Mouse (Mus musculus): Measurements from ENCODE around the gene Bpi. TPM values are rescaled to one million over a fixed set of nuclear protein-coding genes. Genes with fewer than 3 reads are reported as not detected.
A peak's percentile ranks its signal among the peaks of the same experiment; 100 is the strongest.

The Bpi gene
- polyA plus RNA-seq, 1 experiment, result not detected

- peaks cover 3% of the 10 kb centered on the region; the same call in 1 of the 2 replicates for H3K4me1 ChIP-seq
- H3K9me3 ChIP-seq, result no peaks in the 10 kb centered on the region
- no peak overlapping the region for H3K4me3 ChIP-seq (replicated peaks)
- H3K36me3 ChIP-seq (replicated peaks; ENCODE audit: low read length), result no peaks in the 10 kb centered on the region
- H3K27me3 ChIP-seq (replicated peaks), result peaks cover 59% of the 10 kb centered on the region
- no peak for TF ChIP-seq GATA1 (IDR thresholded peaks at IDR 0.05; ENCODE audit: borderline replicate concordance, low read length)
Measured at GRCm38 (mm10) chr2:158279656-158280055, 21.8 kb downstream of the Bpi start.

GRCm38 (mm10) chr2:158281497-158282205 lies 23.8 kb downstream of the Bpi start:
- H3K27me3 ChIP-seq (replicated peaks), result peaks cover 51% of the 10 kb centered on the region

GRCm38 (mm10) chr2:158283136-158283535 lies 25.2 kb downstream of the Bpi start:
- Histone ChIP-seq H3K27me3 (replicated peaks) (peaks cover 39% of the 10 kb centered on the region), H3K4me3 (replicated peaks) (no peak overlapping the region)
- TF ChIP-seq FLI1 (IDR thresholded peaks at IDR 0.05; ENCODE audit: low read length) (no peak), GATA1 (IDR thresholded peaks at IDR 0.05; ENCODE audit: borderline replicate concordance, low read length) (no peak)

More at GRCm38 (mm10) chr2:158281497-158282205, 23.8 kb downstream of the Bpi start:
- Histone ChIP-seq H3K36me3 (replicated peaks; ENCODE audit: low read length) (no peaks in the 10 kb centered on the region), H3K9me3 (no peaks in the 10 kb centered on the region), H3K4me3 (replicated peaks) (no peak overlapping the region), H3K4me1 (peaks cover 5% of the 10 kb centered on the region; the same call in 1 of the 2 replicates)
- TF ChIP-seq GATA1 (IDR thresholded peaks at IDR 0.05; ENCODE audit: borderline replicate concordance, low read length) (no peak), FLI1 (IDR thresholded peaks at IDR 0.05; ENCODE audit: low read length) (no peak)

GRCm38 (mm10) chr2:158283771-158284170 lies 25.9 kb downstream of the Bpi start:
- no peaks in the 10 kb centered on the region for H3K9me3 ChIP-seq
- no peaks in the 10 kb centered on the region for H3K36me3 ChIP-seq (replicated peaks; ENCODE audit: low read length)
- no peak for TF ChIP-seq GATA1 (IDR thresholded peaks at IDR 0.05; ENCODE audit: borderline replicate concordance, low read length)
- no peak for TF ChIP-seq FLI1 (IDR thresholded peaks at IDR 0.05; ENCODE audit: low read length)
- H3K4me3 ChIP-seq (replicated peaks), result no peak overlapping the region
- H3K4me1 ChIP-seq, result peaks cover 5% of the 10 kb centered on the region; the same call in 1 of the 2 replicates
- peaks cover 38% of the 10 kb centered on the region for H3K27me3 ChIP-seq (replicated peaks)

More at GRCm38 (mm10) chr2:158283136-158283535, 25.2 kb downstream of the Bpi start:
- Histone ChIP-seq H3K9me3 (no peaks in the 10 kb centered on the region), H3K4me1 (peaks cover 5% of the 10 kb centered on the region; the same call in 1 of the 2 replicates), H3K36me3 (replicated peaks; ENCODE audit: low read length) (no peaks in the 10 kb centered on the region)

GRCm38 (mm10) chr2:158284571-158284970 lies 26.7 kb downstream of the Bpi start:
- Histone ChIP-seq H3K36me3 (replicated peaks; ENCODE audit: low read length) (no peaks in the 10 kb centered on the region), H3K4me1 (peaks cover 5% of the 10 kb centered on the region; the same call in 1 of the 2 replicates), H3K4me3 (replicated peaks) (peak overlapping the region; percentile 51), H3K9me3 (no peaks in the 10 kb centered on the region), H3K27me3 (replicated peaks) (peaks cover 34% of the 10 kb centered on the region)
- TF ChIP-seq FLI1 (IDR thresholded peaks at IDR 0.05; ENCODE audit: low read length), result no peak
- TF ChIP-seq GATA1 (IDR thresholded peaks at IDR 0.05; ENCODE audit: borderline replicate concordance, low read length), result no peak

GRCm38 (mm10) chr2:158285655-158286054 lies 27.8 kb downstream of the Bpi start:
- H3K36me3 ChIP-seq (replicated peaks; ENCODE audit: low read length), result no peaks in the 10 kb centered on the region
- peaks cover 31% of the 10 kb centered on the region for H3K27me3 ChIP-seq (replicated peaks)
- no peaks in the 10 kb centered on the region for H3K9me3 ChIP-seq
- peaks cover 5% of the 10 kb centered on the region; the same call in 1 of the 2 replicates for H3K4me1 ChIP-seq
- H3K4me3 ChIP-seq (replicated peaks), result no peak overlapping the region
- no peak for TF ChIP-seq FLI1 (IDR thresholded peaks at IDR 0.05; ENCODE audit: low read length)
- no peak for TF ChIP-seq GATA1 (IDR thresholded peaks at IDR 0.05; ENCODE audit: borderline replicate concordance, low read length)

GRCm38 (mm10) chr2:158295700-158296099 lies 37.8 kb downstream of the Bpi start:
- Histone ChIP-seq H3K4me3 (replicated peaks) (no peak overlapping the region), H3K9me3 (no peaks in the 10 kb centered on the region), H3K36me3 (replicated peaks; ENCODE audit: low read length) (no peaks in the 10 kb centered on the region), H3K4me1 (no peaks in the 10 kb centered on the region), H3K27me3 (replicated peaks) (peaks cover 37% of the 10 kb centered on the region)
- TF ChIP-seq FLI1 (IDR thresholded peaks at IDR 0.05; ENCODE audit: low read length) (no peak), GATA1 (IDR thresholded peaks at IDR 0.05; ENCODE audit: borderline replicate concordance, low read length) (no peak)

GRCm38 (mm10) chr2:158299203-158299602 lies 41.3 kb downstream of the Bpi start:
- Histone ChIP-seq H3K9me3 (peaks cover 22% of the 10 kb centered on the region), H3K4me3 (replicated peaks) (no peak overlapping the region), H3K27me3 (replicated peaks) (peaks cover 38% of the 10 kb centered on the region), H3K36me3 (replicated peaks; ENCODE audit: low read length) (no peaks in the 10 kb centered on the region), H3K4me1 (no peaks in the 10 kb centered on the region)
- TF ChIP-seq GATA1 (IDR thresholded peaks at IDR 0.05; ENCODE audit: borderline replicate concordance, low read length), result no peak
- no peak for TF ChIP-seq FLI1 (IDR thresholded peaks at IDR 0.05; ENCODE audit: low read length)

- no peak for TF ChIP-seq GATA1 (IDR thresholded peaks at IDR 0.05; ENCODE audit: borderline replicate concordance, low read length)
- no peak for TF ChIP-seq FLI1 (IDR thresholded peaks at IDR 0.05; ENCODE audit: low read length)
- Histone ChIP-seq H3K4me3 (replicated peaks) (no peak overlapping the region), H3K27me3 (replicated peaks) (peaks cover 38% of the 10 kb centered on the region), H3K36me3 (replicated peaks; ENCODE audit: low read length) (no peaks in the 10 kb centered on the region), H3K9me3 (peaks cover 27% of the 10 kb centered on the region), H3K4me1 (no peaks in the 10 kb centered on the region)
Measured at GRCm38 (mm10) chr2:158299731-158300130, 41.8 kb downstream of the Bpi start.

- H3K9me3 ChIP-seq, result peaks cover 33% of the 10 kb centered on the region
- H3K4me1 ChIP-seq, result peaks cover 24% of the 10 kb centered on the region
- no peak overlapping the region for H3K4me3 ChIP-seq (replicated peaks)
- no peak for TF ChIP-seq FLI1 (IDR thresholded peaks at IDR 0.05; ENCODE audit: low read length)
- no peak for TF ChIP-seq GATA1 (IDR thresholded peaks at IDR 0.05; ENCODE audit: borderline replicate concordance, low read length)
- H3K27me3 ChIP-seq (replicated peaks), result peaks cover 32% of the 10 kb centered on the region
- no peaks in the 10 kb centered on the region for H3K36me3 ChIP-seq (replicated peaks; ENCODE audit: low read length)
Measured at GRCm38 (mm10) chr2:158302807-158303206, 44.9 kb downstream of the Bpi start.
